Comparison of ENCODE assay signal across 8 mouse cellular contexts in genomic region chr15:88716350-88716749, GRCm38 (mm10). TPM values are rescaled to one million over a fixed set of nuclear protein-coding genes. Genes with fewer than 3 reads are reported as not detected.
DNase-seq lines count a peak whose midpoint lies in the region; ATAC-seq and TF ChIP-seq lines count a peak whose summit lies in the region.

No protein-coding gene starts in this region.

- no peak overlapping the region for H3K4me3 ChIP-seq in cerebellum, adult 2 months (replicated peaks; ENCODE audit: insufficient read depth, low read depth, low read length)
- H3K4me3 ChIP-seq in liver, adult 2 months (ENCODE audit: insufficient read depth, low read depth, low read length), result no peak overlapping the region
- H3K4me3 ChIP-seq in liver, embryonic 11.5 days (ENCODE audit: low read depth, low read length), result no peak overlapping the region

- intact Hi-C loops in gastrocnemius, postnatal 14 days (cut with DNase I; ENCODE audit: low total_unique reads), result no loop called here

- TF ChIP-seq POLR2A in cerebellum, adult 2 months (IDR thresholded peaks at IDR 0.05; ENCODE audit: borderline replicate concordance, insufficient read depth, low read length), result no peak
- TF ChIP-seq POLR2A in liver, adult 2 months (IDR thresholded peaks at IDR 0.05; ENCODE audit: extremely low read depth, insufficient read depth, low read length), result no peak

- H3K9me3 ChIP-seq in liver, embryonic 11.5 days (ENCODE audit: control insufficient read depth, low read length), result no peaks in the 10 kb centered on the region

- peak; percentile 49; the same call in 1 of the 2 replicates for TF ChIP-seq CTCF in cerebellum, adult 2 months (IDR thresholded peaks at IDR 0.05; ENCODE audit: borderline replicate concordance, insufficient read depth, low read depth, low read length)
- peak; percentile 32; the same call in 1 of the 2 replicates for TF ChIP-seq CTCF in liver, adult 2 months (IDR thresholded peaks at IDR 0.05; ENCODE audit: low read depth, low read length)

- no peak overlapping the region for H3K4me2 ChIP-seq in liver, embryonic 11.5 days

- peaks cover 50% of the 10 kb centered on the region for H3K36me3 ChIP-seq in liver, adult 2 months (ENCODE audit: control insufficient read depth, insufficient read depth, low read length)
- H3K36me3 ChIP-seq in liver, embryonic 11.5 days (ENCODE audit: control insufficient read depth, insufficient read depth, low read length), result peaks cover 50% of the 10 kb centered on the region

- no peak overlapping the region for H3K9ac ChIP-seq in liver, adult 2 months (ENCODE audit: low read depth, low read length)
- no peak overlapping the region for H3K9ac ChIP-seq in liver, embryonic 11.5 days (ENCODE audit: low read depth, low read length)

- no peak for DNase-seq in cerebellum, adult 2 months
- DNase-seq in liver, adult 2 months (ENCODE audit: extremely low read depth, low read depth, low spot score), result peak; percentile 35
- no peak for DNase-seq in liver, embryonic 11.5 days (ENCODE audit: low spot score)
- DNase-seq in brain, adult 2 months (ENCODE audit: low read depth, low spot score), result peak; percentile 56
- DNase-seq in naive thymus-derived CD4-positive, alpha-beta T cell, adult 2 months (ENCODE audit: low read depth), result peak; percentile 56
- DNase-seq in urinary bladder, postnatal 4 days (ENCODE audit: low spot score in 2 of 2), result no peak
- DNase-seq in gastrocnemius, postnatal 14 days, result no peak

- H3K79me2 ChIP-seq in liver, adult 2 months (ENCODE audit: control insufficient read depth, insufficient read depth, low read length), result peaks cover 27% of the 10 kb centered on the region; the same call in 1 of the 2 replicates

- H3K4me1 ChIP-seq in cerebellum, adult 2 months (ENCODE audit: control insufficient read depth, insufficient read depth, low read length), result peaks cover 15% of the 10 kb centered on the region
- no peaks in the 10 kb centered on the region; the same call in 1 of the 2 replicates for H3K4me1 ChIP-seq in liver, adult 2 months (ENCODE audit: control insufficient read depth, insufficient read depth, low read length)
- H3K4me1 ChIP-seq in liver, embryonic 11.5 days (replicated peaks; ENCODE audit: control insufficient read depth, insufficient read depth, low read length), result no peaks in the 10 kb centered on the region

- no peak overlapping the region for H3K27ac ChIP-seq in cerebellum, adult 2 months (ENCODE audit: insufficient read depth, low read length)
- no peak overlapping the region for H3K27ac ChIP-seq in liver, adult 2 months (replicated peaks; ENCODE audit: insufficient read depth, low read depth, low read length)
- no peak overlapping the region for H3K27ac ChIP-seq in liver, embryonic 11.5 days (ENCODE audit: low read depth, low read length)

- no peak for ATAC-seq in cerebellum, adult (ENCODE audit: insufficient number of reproducible peaks, low FRiP score, low TSS enrichment)
- no peak for ATAC-seq in liver, embryonic 11.5 days (replicated peaks; ENCODE audit: low FRiP score)

- H3K27me3 ChIP-seq in cerebellum, adult 2 months (ENCODE audit: control insufficient read depth, insufficient read depth, low read length), result no peaks in the 10 kb centered on the region
- no peaks in the 10 kb centered on the region for H3K27me3 ChIP-seq in liver, adult 2 months (ENCODE audit: control insufficient read depth, insufficient read depth, low read length)
- H3K27me3 ChIP-seq in liver, embryonic 11.5 days (replicated peaks; ENCODE audit: control insufficient read depth, insufficient read depth, low read length), result no peaks in the 10 kb centered on the region

RNA-seq across cellular contexts. Expression of gene Brd1, which starts 17.7 kb away (rescaled TPM):
- polyA plus RNA-seq in cerebellum, adult 2 months (2012; rRNA removed), result 25.7 and 26.1 TPM in 2 replicates
- 12.9 and 13.0 TPM in 2 replicates for total RNA-seq in liver, adult 2 months (2014; rRNA removed)
- polyA plus RNA-seq in liver, adult 2 months (2012; rRNA removed), result 3.6 and 4.8 TPM in 2 replicates
- 13.4 and 15.9 TPM in 2 replicates for polyA plus RNA-seq in liver, embryonic 11.5 days (2014; fragmentation: Nextera tagmentation; extraction: Ambion mirVana)
- 10 to 100 TPM; 21.3 to 22.6 TPM for total RNA-seq in gastrocnemius, postnatal 14 days (2021)

RNA-seq across cellular contexts. Expression of gene Zbed4, which starts 35.1 kb away (rescaled TPM):
- polyA plus RNA-seq in cerebellum, adult 2 months (2012; rRNA removed), result 6.1 and 6.9 TPM in 2 replicates
- 2.8 and 4.2 TPM in 2 replicates for total RNA-seq in liver, adult 2 months (2014; rRNA removed)
- polyA plus RNA-seq in liver, adult 2 months (2012; rRNA removed), result 1.8 and 1.9 TPM in 2 replicates
- polyA plus RNA-seq in liver, embryonic 11.5 days (2014; fragmentation: Nextera tagmentation; extraction: Ambion mirVana), result 26.4 and 31.9 TPM in 2 replicates
- total RNA-seq in gastrocnemius, postnatal 14 days (2021), result 1 to 10 TPM; 5.8 to 8.1 TPM

Comparison
In these comparisons a context has a peak if more than half of its experiments do, and no peak if none do; other contexts are left out.
1. DNase-seq: peak in liver, adult 2 months (single experiment), brain, adult 2 months (single experiment) and naive thymus-derived CD4-positive, alpha-beta T cell, adult 2 months (single experiment); none in cerebellum, adult 2 months (0 of 2), liver, embryonic 11.5 days (single experiment), urinary bladder, postnatal 4 days (0 of 2) and gastrocnemius, postnatal 14 days (single experiment).